ENCODE assay signal across 8 mouse cellular contexts in genomic region chr7:142576472-142577326, GRCm38 (mm10). TPM values are rescaled to one million over a fixed set of nuclear protein-coding genes. Genes with fewer than 3 reads are reported as not detected.
DNase-seq lines count a peak whose midpoint lies in the region; ATAC-seq lines count a peak whose summit lies in the region.

No protein-coding gene starts in this region.

- no peak overlapping the region for H3K9ac ChIP-seq in midbrain, embryonic 11.5 days (ENCODE audit: low read length)
- H3K9ac ChIP-seq in midbrain, embryonic 15.5 days, result no peak overlapping the region
- H3K9ac ChIP-seq in limb, embryonic 12.5 days (replicated peaks), result peak overlapping the region; percentile 89

- 76% methylated on average over 25 of the region's 25 CpGs for WGBS in heart, embryonic 10.5 days
- WGBS in midbrain, embryonic 11.5 days, result 89% methylated on average over 25 of the region's 25 CpGs
- WGBS in midbrain, embryonic 15.5 days, result 90% methylated on average over 25 of the region's 25 CpGs
- WGBS in limb, embryonic 12.5 days, result 60% methylated on average over 25 of the region's 25 CpGs

- H3K9me3 ChIP-seq in heart, embryonic 10.5 days, result 0 out of 2 replicates have a peak, but pooled peaks cover 7% of the 10 kb centered on the region
- H3K9me3 ChIP-seq in midbrain, embryonic 11.5 days (ENCODE audit: control insufficient read depth, low read length), result peaks cover 10% of the 10 kb centered on the region; the same call in 1 of the 2 replicates
- no peaks in the 10 kb centered on the region for H3K9me3 ChIP-seq in midbrain, embryonic 15.5 days
- H3K9me3 ChIP-seq in limb, embryonic 12.5 days, result peaks cover 26% of the 10 kb centered on the region

- ATAC-seq in midbrain, embryonic 11.5 days (ENCODE audit: low FRiP score), result no peak
- ATAC-seq in midbrain, embryonic 15.5 days (replicated peaks), result no peak
- ATAC-seq in limb, embryonic 12.5 days (ENCODE audit: insufficient number of reproducible peaks, insufficient read depth, low FRiP score, low TSS enrichment, low read depth), result no peak

- H3K27ac ChIP-seq in heart, embryonic 10.5 days, result peak overlapping the region; percentile 95
- H3K27ac ChIP-seq in midbrain, embryonic 11.5 days (ENCODE audit: low read depth, low read length), result no peak overlapping the region
- H3K27ac ChIP-seq in midbrain, embryonic 15.5 days, result no peak overlapping the region
- H3K27ac ChIP-seq in limb, embryonic 12.5 days, result peak overlapping the region; percentile 96

- peaks cover 70% of the 10 kb centered on the region for H3K4me1 ChIP-seq in heart, embryonic 10.5 days
- H3K4me1 ChIP-seq in midbrain, embryonic 11.5 days (ENCODE audit: control insufficient read depth, insufficient read depth, low read length), result peaks cover 6% of the 10 kb centered on the region; the same call in 1 of the 2 replicates
- 0 out of 2 replicates have a peak, but pooled peaks cover 9% of the 10 kb centered on the region for H3K4me1 ChIP-seq in midbrain, embryonic 15.5 days
- peaks cover 45% of the 10 kb centered on the region for H3K4me1 ChIP-seq in limb, embryonic 12.5 days (replicated peaks)

- DNase-seq in heart, embryonic 10.5 days (ENCODE audit: low spot score), result no peak
- DNase-seq in heart, adult 9 months (ENCODE audit: low spot score in 2 of 2), result no peak
- DNase-seq in midbrain, embryonic 11.5 days (ENCODE audit: low spot score, missing footprints), result peak; percentile 79
- DNase-seq in yolk sac, embryonic 10.5 days (ENCODE audit: low spot score), result peak; percentile 41
- no peak for DNase-seq in urinary bladder, postnatal 10 days (ENCODE audit: low spot score)
- DNase-seq in urinary bladder, postnatal 14 days (ENCODE audit: low spot score), result no peak

- H3K27me3 ChIP-seq in heart, embryonic 10.5 days (ENCODE audit: insufficient read depth, poor library complexity, severe bottlenecking), result no peaks in the 10 kb centered on the region
- H3K27me3 ChIP-seq in midbrain, embryonic 11.5 days (ENCODE audit: control insufficient read depth, insufficient read depth, low read length), result peaks cover 4% of the 10 kb centered on the region; the same call in 1 of the 2 replicates
- H3K27me3 ChIP-seq in midbrain, embryonic 15.5 days (replicated peaks), result no peaks in the 10 kb centered on the region
- no peaks in the 10 kb centered on the region for H3K27me3 ChIP-seq in limb, embryonic 12.5 days

- no peak overlapping the region for H3K4me2 ChIP-seq in midbrain, embryonic 11.5 days
- no peak overlapping the region for H3K4me2 ChIP-seq in midbrain, embryonic 15.5 days
- peak overlapping the region; percentile 62 for H3K4me2 ChIP-seq in limb, embryonic 12.5 days

- H3K36me3 ChIP-seq in heart, embryonic 10.5 days, result peaks cover 11% of the 10 kb centered on the region
- no peaks in the 10 kb centered on the region for H3K36me3 ChIP-seq in midbrain, embryonic 11.5 days (ENCODE audit: control insufficient read depth, insufficient read depth, low read length)
- H3K36me3 ChIP-seq in midbrain, embryonic 15.5 days (replicated peaks), result no peaks in the 10 kb centered on the region
- H3K36me3 ChIP-seq in limb, embryonic 12.5 days, result peaks cover 7% of the 10 kb centered on the region; the same call in 1 of the 2 replicates

- peak overlapping the region; percentile 60 for H3K4me3 ChIP-seq in heart, embryonic 10.5 days
- H3K4me3 ChIP-seq in midbrain, embryonic 11.5 days (ENCODE audit: low read depth, low read length), result no peak overlapping the region
- no peak overlapping the region for H3K4me3 ChIP-seq in midbrain, embryonic 15.5 days
- peak overlapping the region; percentile 55 for H3K4me3 ChIP-seq in limb, embryonic 12.5 days (replicated peaks)

RNA-seq across cellular contexts. Expression of gene Mrpl23, which starts 44.2 kb away (rescaled TPM):
- 17.1 and 25.1 TPM in 2 replicates for polyA plus RNA-seq in heart, embryonic 10.5 days (2016; fragmentation: Nextera tagmentation; extraction: Ambion mirVana)
- polyA plus RNA-seq in midbrain, embryonic 11.5 days (2014; fragmentation: Nextera tagmentation; extraction: Ambion mirVana), result 13.9 and 16.6 TPM in 2 replicates
- 22.4 and 24.0 TPM in 2 replicates for polyA plus RNA-seq in midbrain, embryonic 15.5 days (2015; fragmentation: Nextera tagmentation; extraction: Ambion mirVana)
- 29.4 and 33.3 TPM in 2 replicates for polyA plus RNA-seq in limb, embryonic 12.5 days (2016; fragmentation: Nextera tagmentation; extraction: Ambion mirVana)

Comparison
In these comparisons a context has a peak if more than half of its experiments do, and no peak if none do; other contexts are left out.
1. DNase-seq: peak in midbrain, embryonic 11.5 days (single experiment) and yolk sac, embryonic 10.5 days (single experiment); none in heart, embryonic 10.5 days (single experiment), heart, adult 9 months (0 of 2), urinary bladder, postnatal 10 days (single experiment) and urinary bladder, postnatal 14 days (single experiment).
2. H3K27ac ChIP-seq: peak in heart, embryonic 10.5 days (single experiment) and limb, embryonic 12.5 days (single experiment); none in midbrain, embryonic 11.5 days (single experiment) and midbrain, embryonic 15.5 days (single experiment).
3. H3K4me3 ChIP-seq: peak in heart, embryonic 10.5 days (single experiment) and limb, embryonic 12.5 days (single experiment); none in midbrain, embryonic 11.5 days (single experiment) and midbrain, embryonic 15.5 days (single experiment).